Mouse (Mus musculus): ENCODE data around the gene A730071L15Rik. TPM values are rescaled to one million over a fixed set of nuclear protein-coding genes. Genes with fewer than 3 reads are reported as not detected.

The A730071L15Rik gene
- polyA plus RNA-seq, 1 experiment: not detected

GRCm38 (mm10) chr11:6230012-6230411, 30.2 kb downstream of the A730071L15Rik start, which contains the start of gene Npc1l1:
Gene Npc1l1 (minus strand): TSS chr11:6230143.
- WGBS: 87% methylated on average over 7 of the region's 7 CpGs
- TF ChIP-seq CTCF (IDR thresholded peaks at IDR 0.05; ENCODE audit: insufficient read depth, low read depth, low read length): no peak
- no peak for TF ChIP-seq POLR2A (IDR thresholded peaks at IDR 0.05; ENCODE audit: insufficient read depth, low read depth, low read length)

GRCm38 (mm10) chr11:6233025-6233424, 33.2 kb downstream of the A730071L15Rik start:
- no peak overlapping the region for H3K4me3 ChIP-seq (ENCODE audit: insufficient read depth, low read depth, low read length)
- TF ChIP-seq POLR2A (IDR thresholded peaks at IDR 0.05; ENCODE audit: insufficient read depth, low read depth, low read length) (no peak), CTCF (IDR thresholded peaks at IDR 0.05; ENCODE audit: insufficient read depth, low read depth, low read length) (no peak)
- no peak overlapping the region for H3K27ac ChIP-seq (ENCODE audit: insufficient read depth, low read depth, low read length)
- H3K4me1 ChIP-seq (ENCODE audit: control insufficient read depth, insufficient read depth, low read length): no peaks in the 10 kb centered on the region
- 91% methylated on average over 4 of the region's 4 CpGs for WGBS

More at GRCm38 (mm10) chr11:6230012-6230411, 30.2 kb downstream of the A730071L15Rik start, which contains the start of gene Npc1l1:
- H3K4me1 ChIP-seq (ENCODE audit: control insufficient read depth, insufficient read depth, low read length): no peaks in the 10 kb centered on the region
- H3K27ac ChIP-seq (ENCODE audit: insufficient read depth, low read depth, low read length): no peak within 1 kb of the TSS
- no peak within 1 kb of the TSS for H3K4me3 ChIP-seq (ENCODE audit: insufficient read depth, low read depth, low read length)

GRCm38 (mm10) chr11:6244707-6245106, 44.9 kb downstream of the A730071L15Rik start:
- H3K4me3 ChIP-seq (ENCODE audit: insufficient read depth, low read depth, low read length): no peak overlapping the region
- no peaks in the 10 kb centered on the region for H3K4me1 ChIP-seq (ENCODE audit: control insufficient read depth, insufficient read depth, low read length)
- TF ChIP-seq CTCF (IDR thresholded peaks at IDR 0.05; ENCODE audit: insufficient read depth, low read depth, low read length) (no peak), POLR2A (IDR thresholded peaks at IDR 0.05; ENCODE audit: insufficient read depth, low read depth, low read length) (no peak)
- no peak overlapping the region for H3K27ac ChIP-seq (ENCODE audit: insufficient read depth, low read depth, low read length)
- WGBS: 46% methylated on average over 19 of the region's 19 CpGs

Other genes with a start within 250 kb of the A730071L15Rik start
- not detected in 2 replicates for gene Gck, start 249.9 kb upstream of the A730071L15Rik start, polyA plus RNA-seq (2012; ENCODE audit: insufficient read depth, insufficient read length, low replicate concordance, missing spikeins)
- gene Ykt6, start 244.3 kb upstream of the A730071L15Rik start, polyA plus RNA-seq (2012; ENCODE audit: insufficient read depth, insufficient read length, low replicate concordance, missing spikeins): not detected in 2 replicates
- gene Camk2b, start 133.7 kb upstream of the A730071L15Rik start, polyA plus RNA-seq (2012; ENCODE audit: insufficient read depth, insufficient read length, low replicate concordance, missing spikeins): 150 and 183 TPM in 2 replicates
- not detected in 2 replicates for gene Nudcd3, start 386 bp downstream of the A730071L15Rik start, polyA plus RNA-seq (2012; ENCODE audit: insufficient read depth, insufficient read length, low replicate concordance, missing spikeins)
- not detected in 2 replicates for gene Npc1l1, start 30.1 kb downstream of the A730071L15Rik start, polyA plus RNA-seq (2012; ENCODE audit: insufficient read depth, insufficient read length, low replicate concordance, missing spikeins)
- gene Ddx56, start 67.7 kb downstream of the A730071L15Rik start, polyA plus RNA-seq (2012; ENCODE audit: insufficient read depth, insufficient read length, low replicate concordance, missing spikeins): not detected in 2 replicates
- gene Tmed4, start 74.8 kb downstream of the A730071L15Rik start, polyA plus RNA-seq (2012; ENCODE audit: insufficient read depth, insufficient read length, low replicate concordance, missing spikeins): not detected in 2 replicates
- gene Ogdh, start 91.6 kb downstream of the A730071L15Rik start, polyA plus RNA-seq (2012; ENCODE audit: insufficient read depth, insufficient read length, low replicate concordance, missing spikeins): 123 and 426 TPM in 2 replicates
- gene Zmiz2, start 189.0 kb downstream of the A730071L15Rik start, polyA plus RNA-seq (2012; ENCODE audit: insufficient read depth, insufficient read length, low replicate concordance, missing spikeins): not detected in 2 replicates
- gene Ppia, start 215.4 kb downstream of the A730071L15Rik start, polyA plus RNA-seq (2012; ENCODE audit: insufficient read depth, insufficient read length, low replicate concordance, missing spikeins): 1,597 TPM in 1 of 2 replicates, not detected in the other
- not detected in 2 replicates for gene H2afv, start 244.4 kb downstream of the A730071L15Rik start, polyA plus RNA-seq (2012; ENCODE audit: insufficient read depth, insufficient read length, low replicate concordance, missing spikeins)